Mouse (Mus musculus): ENCODE results near the gene Prickle2.

DNA sequence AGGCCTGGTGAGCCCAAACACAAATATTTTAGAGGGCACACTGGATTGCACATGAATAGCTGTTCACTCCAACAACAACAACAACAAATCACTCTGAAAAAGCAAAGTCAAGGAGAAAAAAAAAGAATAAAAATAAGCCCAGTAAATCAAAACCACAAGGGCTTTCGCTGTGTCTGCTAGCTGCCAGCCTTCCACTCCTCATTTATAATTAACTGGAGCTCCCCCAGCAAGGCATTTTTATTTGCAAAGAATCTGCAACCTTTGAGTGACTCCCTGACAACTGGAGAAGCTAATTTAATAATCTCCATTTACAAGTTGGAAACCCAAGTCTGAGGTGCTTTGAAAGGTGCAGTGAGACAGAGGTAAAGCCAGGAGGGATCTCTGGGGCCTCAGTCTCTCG lies 245.2 kb downstream of the Prickle2 start:
- TF ChIP-seq CTCF (IDR thresholded peaks at IDR 0.05; ENCODE audit: insufficient read depth, low read depth, low read length): no peak
- TF ChIP-seq POLR2A (IDR thresholded peaks at IDR 0.05; ENCODE audit: insufficient read depth, low read depth, low read length): no peak

Measured in olfactory bulb, adult 2 months (tissue).